Mouse (Mus musculus) lung, embryonic 16.5 days (tissue): ENCODE results near the gene Myh9. TPM values are rescaled to one million over a fixed set of nuclear protein-coding genes. Genes with fewer than 3 reads are reported as not detected.
"Not testable (repeated sequence)": the region's sequence is repeated elsewhere in the genome, so short reads cannot be mapped to it uniquely, and the experiment has no call there.

Experiments used
- ATAC-seq: fragments of 200-750 bp; cut with Nextera tagmentation; 2 replicates; pipeline ENCODE4 v1.8.0; 2017; ENCODE audit warnings: low read depth, mild to moderate bottlenecking, moderate library complexity
- H3K27ac ChIP-seq: fragments of 300-500 bp; sonication (generic); 2 replicates; pipeline ENCODE4 v1.5.1; 2014; ENCODE audit warnings: mild to moderate bottlenecking, control low read depth, low read length
- H3K27me3 ChIP-seq: fragments of 300-500 bp; sonication (generic); 2 replicates; pipeline ENCODE4 v1.6.1; 2014; ENCODE audit warnings: low read depth, low read length, mixed read lengths; ENCODE audit not compliant: control insufficient read depth, insufficient read depth
- H3K36me3 ChIP-seq: fragments of 300-500 bp; sonication (generic); 2 replicates; pipeline ENCODE4 v1.6.1; 2014; ENCODE audit warnings: low read length; ENCODE audit not compliant: control insufficient read depth, insufficient read depth
- H3K4me1 ChIP-seq: fragments of 300-500 bp; sonication (generic); replicated peaks from 2 replicates; pipeline ENCODE4 v1.6.1; 2014; ENCODE audit warnings: low read length, mixed read lengths; ENCODE audit not compliant: control insufficient read depth, insufficient read depth
- H3K4me2 ChIP-seq: fragments of 300-500 bp; sonication (generic); 2 replicates; pipeline ENCODE4 v1.6.1; 2014; ENCODE audit warnings: low read depth, low read length, control low read depth
- H3K4me3 ChIP-seq: fragments of 300-500 bp; sonication (generic); 2 replicates; pipeline ENCODE4 v1.5.1; 2014; ENCODE audit warnings: mild to moderate bottlenecking, low read length, control low read depth
- H3K9ac ChIP-seq: fragments of 300-500 bp; sonication (generic); 2 replicates; pipeline ENCODE4 v1.6.1; 2014; ENCODE audit warnings: low read length, control low read depth
- H3K9me3 ChIP-seq: fragments of 300-500 bp; sonication (generic); 2 replicates; pipeline ENCODE4 v1.6.1; 2016; ENCODE audit warnings: low read length; ENCODE audit not compliant: control insufficient read depth
- WGBS: fragments of 180-500 bp; shearing (Covaris S2); extraction: QIAGEN DNeasy Blood & Tissue Kit; methylation state at CpG from one replicate; pipeline ENCODE4 v1.1.7; 2014; 5-methylcytosine and 5-hydroxymethylcytosine counted together
- polyA plus RNA-seq: library from polyadenylated mRNA; unstranded; fragments of >200 nt; fragmentation: Nextera tagmentation; extraction: Ambion mirVana; gene quantifications from 2 replicates; pipeline ENCODE4 v1.2.1, GENCODE M21; 2015

The Myh9 gene
- polyA plus RNA-seq, 1 experiment from 2014 or later, result 77.6 TPM

DNA sequence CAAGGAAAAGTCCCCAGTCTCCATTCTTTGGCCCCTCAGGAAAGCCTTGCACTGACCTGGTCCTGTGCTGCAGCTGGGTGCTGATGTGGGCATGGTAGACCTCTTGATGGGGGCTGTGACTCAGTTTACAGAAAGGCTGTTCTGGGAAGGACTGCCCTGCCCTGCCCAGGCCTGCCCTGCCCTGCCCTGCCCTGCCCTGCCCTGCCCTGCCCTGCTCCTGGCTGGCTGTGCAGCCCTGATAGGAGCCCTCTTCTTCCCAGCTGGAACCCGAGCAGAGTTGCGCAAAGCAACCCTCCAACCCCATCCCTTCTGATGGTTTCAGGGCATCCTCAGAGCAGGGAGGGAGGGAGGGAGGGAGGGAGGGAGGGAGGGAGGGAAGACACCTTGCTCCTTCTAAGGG is 86.8 kb downstream of the Myh9 start:
- Histone ChIP-seq H3K27me3 (no peaks in the 10 kb centered on the region), H3K4me2 (no peak overlapping the region)
- ATAC-seq, result no peak

GRCm38 (mm10) chr15:77752443-77752842 is 89.5 kb downstream of the Myh9 start:
- no peaks in the 10 kb centered on the region for H3K4me1 ChIP-seq
- peaks cover 3% of the 10 kb centered on the region; the same call in 1 of the 2 replicates for H3K9me3 ChIP-seq
- no peak overlapping the region for H3K4me3 ChIP-seq
- H3K4me2 ChIP-seq, result no peak overlapping the region
- no peaks in the 10 kb centered on the region for H3K36me3 ChIP-seq
- no peak for ATAC-seq
- no peaks in the 10 kb centered on the region for H3K27me3 ChIP-seq
- H3K27ac ChIP-seq, result no peak overlapping the region
- H3K9ac ChIP-seq, result no peak overlapping the region
- WGBS, result 42% methylated on average over 11 of the region's 11 CpGs

More for the DNA sequence above, 86.8 kb downstream of the Myh9 start:
- WGBS, result 44% methylated on average over 2 of the region's 2 CpGs
- Histone ChIP-seq H3K27ac (no peak overlapping the region), H3K36me3 (0 out of 2 replicates have a peak, but pooled peaks cover 2% of the 10 kb centered on the region), H3K9me3 (no peaks in the 10 kb centered on the region), H3K4me3 (no peak overlapping the region), H3K9ac (no peak overlapping the region), H3K4me1 (no peaks in the 10 kb centered on the region)

DNA sequence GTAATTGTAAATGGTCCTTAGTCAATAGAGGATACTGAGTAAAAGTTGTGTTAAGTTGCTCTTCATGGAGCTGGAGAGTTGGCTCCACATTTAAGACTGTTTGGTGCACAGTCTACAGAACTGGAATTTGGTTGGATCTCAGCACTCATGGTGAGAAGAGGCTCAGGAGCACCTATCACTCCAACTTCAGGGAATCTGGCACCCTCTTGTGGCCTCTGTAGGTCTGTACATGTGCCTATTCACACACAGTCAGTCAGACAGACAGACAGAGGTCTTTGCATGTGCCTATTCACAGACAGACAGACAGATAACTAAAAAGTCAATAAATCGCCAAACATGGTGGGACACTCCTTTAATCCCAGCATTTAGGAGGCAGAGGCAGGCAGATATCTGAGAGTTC is 91.5 kb downstream of the Myh9 start:
- Histone ChIP-seq H3K36me3 (no peaks in the 10 kb centered on the region), H3K27ac (no peak overlapping the region), H3K4me2 (no peak overlapping the region), H3K9ac (no peak overlapping the region), H3K4me1 (no peaks in the 10 kb centered on the region), H3K27me3 (no peaks in the 10 kb centered on the region), H3K9me3 (peaks cover 3% of the 10 kb centered on the region; the same call in 1 of the 2 replicates), H3K4me3 (no peak overlapping the region)
- ATAC-seq, result no peak
- 33% methylated on average over 1 of the region's 1 CpGs for WGBS

DNA sequence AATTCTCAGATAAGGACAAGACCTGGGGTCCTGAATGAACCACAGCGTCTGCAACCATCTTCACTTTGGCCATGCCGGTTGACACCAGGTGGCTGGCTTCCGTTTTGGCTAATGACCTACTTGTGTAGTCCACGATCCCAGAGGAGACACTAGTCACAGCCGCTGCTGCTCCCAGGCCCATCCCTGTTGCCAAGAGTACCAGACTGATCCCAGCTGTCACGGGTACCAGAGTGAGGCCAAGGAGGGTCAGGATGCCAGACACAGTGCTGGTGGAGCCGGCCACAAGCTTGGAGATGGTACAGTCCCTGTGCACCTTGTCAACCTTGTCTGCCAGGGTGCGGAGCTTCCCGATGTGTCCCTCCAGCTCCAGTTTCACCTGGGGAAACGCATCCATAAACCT is 92.3 kb downstream of the Myh9 start:
- Histone ChIP-seq H3K9ac (no peak overlapping the region), H3K4me2 (no peak overlapping the region), H3K36me3 (no peaks in the 10 kb centered on the region), H3K27ac (no peak overlapping the region), H3K4me1 (no peaks in the 10 kb centered on the region), H3K4me3 (no peak overlapping the region), H3K9me3 (peaks cover 3% of the 10 kb centered on the region; the same call in 1 of the 2 replicates), H3K27me3 (no peaks in the 10 kb centered on the region)
- 88% methylated on average over 10 of the region's 10 CpGs for WGBS
- no peak for ATAC-seq

GRCm38 (mm10) chr15:77748414-77748813 is 93.6 kb downstream of the Myh9 start:
- no peak for ATAC-seq
- no peak overlapping the region for H3K4me3 ChIP-seq
- H3K36me3 ChIP-seq, result no peaks in the 10 kb centered on the region
- H3K27ac ChIP-seq, result no peak overlapping the region
- H3K4me1 ChIP-seq, result no peaks in the 10 kb centered on the region
- H3K9ac ChIP-seq, result no peak overlapping the region
- 69% methylated on average over 3 of the region's 3 CpGs for WGBS
- peaks cover 3% of the 10 kb centered on the region; the same call in 1 of the 2 replicates for H3K9me3 ChIP-seq
- H3K27me3 ChIP-seq, result no peaks in the 10 kb centered on the region
- no peak overlapping the region for H3K4me2 ChIP-seq

GRCm38 (mm10) chr15:77746326-77746725 is 95.6 kb downstream of the Myh9 start:
- H3K4me2 ChIP-seq, result no peak overlapping the region
- WGBS, result 89% methylated on average over 1 of the region's 1 CpGs
- no peaks in the 10 kb centered on the region for H3K27me3 ChIP-seq
- H3K4me1 ChIP-seq, result no peaks in the 10 kb centered on the region
- H3K9ac ChIP-seq, result no peak overlapping the region
- H3K4me3 ChIP-seq, result no peak overlapping the region
- no peaks in the 10 kb centered on the region for H3K36me3 ChIP-seq
- H3K27ac ChIP-seq, result no peak overlapping the region
- peaks cover 3% of the 10 kb centered on the region; the same call in 1 of the 2 replicates for H3K9me3 ChIP-seq
- ATAC-seq, result no peak

DNA sequence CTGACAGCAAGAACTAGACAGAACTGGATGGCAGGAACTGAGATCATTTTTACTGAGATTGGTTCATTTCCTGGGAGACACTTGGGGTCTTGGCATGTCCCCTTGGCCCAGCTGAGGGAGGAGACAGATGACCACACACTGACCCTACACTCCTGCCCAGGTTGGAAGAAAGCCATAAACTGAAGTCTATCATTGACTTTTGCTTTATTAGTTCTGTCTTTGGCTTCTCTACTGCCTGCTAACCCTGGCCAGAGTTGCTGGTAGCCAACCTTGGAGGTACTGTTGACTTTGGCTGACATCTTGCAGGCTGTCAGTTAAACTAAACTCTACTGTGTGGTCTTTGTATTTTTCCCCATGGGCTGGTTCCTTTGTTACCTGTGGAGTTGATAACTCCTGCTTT is 96.9 kb downstream of the Myh9 start:
- no peak overlapping the region for H3K9ac ChIP-seq
- ATAC-seq, result no peak
- no peak overlapping the region for H3K27ac ChIP-seq
- H3K4me3 ChIP-seq, result no peak overlapping the region
- H3K9me3 ChIP-seq, result peaks cover 3% of the 10 kb centered on the region; the same call in 1 of the 2 replicates
- H3K4me2 ChIP-seq, result no peak overlapping the region
- no peaks in the 10 kb centered on the region for H3K27me3 ChIP-seq
- no peaks in the 10 kb centered on the region for H3K36me3 ChIP-seq
- no peaks in the 10 kb centered on the region for H3K4me1 ChIP-seq

GRCm38 (mm10) chr15:77744632-77745031 is 97.3 kb downstream of the Myh9 start:
- Histone ChIP-seq H3K27me3 (no peaks in the 10 kb centered on the region), H3K4me2 (no peak overlapping the region), H3K4me3 (no peak overlapping the region), H3K4me1 (no peaks in the 10 kb centered on the region), H3K9me3 (peaks cover 3% of the 10 kb centered on the region; the same call in 1 of the 2 replicates), H3K9ac (no peak overlapping the region), H3K27ac (no peak overlapping the region), H3K36me3 (no peaks in the 10 kb centered on the region)
- 28% methylated on average over 5 of the region's 5 CpGs for WGBS
- no peak for ATAC-seq

- not testable (repeated sequence) for H3K27ac ChIP-seq, H3K4me3 ChIP-seq, H3K9me3 ChIP-seq, H3K27me3 ChIP-seq, H3K9ac ChIP-seq, H3K4me2 ChIP-seq, H3K4me1 ChIP-seq, ATAC-seq, H3K36me3 ChIP-seq
- WGBS, result 87% methylated on average over 6 of the region's 6 CpGs
These were observed 100.4 kb downstream of the Myh9 start for GRCm38 (mm10) chr15:77741556-77741955.
